Mouse (Mus musculus) cortical plate, adult 2 months (tissue): Measurements from ENCODE around the gene Heg1.

ENCODE experiments used
- CTCF ChIP-seq: fragments of 200-500 bp; IDR thresholded peaks from 2 replicates; pipeline ENCODE4 v1.5.1; 2011; ENCODE audit warnings: mild to moderate bottlenecking, control low read depth, low read length; ENCODE audit not compliant: insufficient read depth; ENCODE audit errors: extremely low read depth
- POLR2A ChIP-seq: fragments of 200-500 bp; IDR thresholded peaks from 2 replicates; pipeline ENCODE4 v1.6.1; 2011; ENCODE audit warnings: mild to moderate bottlenecking, low read length, control low read depth; ENCODE audit not compliant: insufficient read depth; ENCODE audit errors: extremely low read depth

DNA sequence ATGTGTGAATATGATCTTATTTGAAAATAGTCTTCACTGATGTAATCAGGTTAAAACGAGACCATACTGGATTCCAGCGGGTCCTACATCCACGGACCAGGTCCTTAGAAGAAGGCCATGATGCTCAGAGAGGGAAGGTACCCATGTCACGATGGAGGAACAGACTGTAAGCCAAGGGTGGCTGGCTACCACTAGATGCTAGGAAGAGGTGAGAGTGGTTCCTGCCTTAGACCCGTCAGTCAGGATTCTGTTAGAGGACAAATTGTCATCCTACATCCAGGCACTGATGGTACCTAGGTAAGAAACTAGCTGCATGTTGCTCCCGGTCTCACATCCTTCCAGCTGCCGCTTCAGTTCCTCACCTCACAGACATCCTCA, 6.9 kb upstream of the Heg1 start:
- TF ChIP-seq CTCF, result no peak
- TF ChIP-seq POLR2A, result no peak
